8 mouse cellular contexts compared by ENCODE assay signal in genomic region chr15:98699190-98700105, GRCm38 (mm10). TPM values are rescaled to one million over a fixed set of nuclear protein-coding genes. Genes with fewer than 3 reads are reported as not detected.
DNase-seq lines count a peak whose midpoint lies in the region; ATAC-seq and TF ChIP-seq lines count a peak whose summit lies in the region.

No protein-coding gene starts in this region.

- no peaks in the 10 kb centered on the region for H3K79me3 ChIP-seq in C2C12 (ENCODE audit: low read depth)

- peaks cover 11% of the 10 kb centered on the region for H3K27me3 ChIP-seq in C2C12 (ENCODE audit: control insufficient read depth, insufficient read depth, insufficient read length)
- peaks cover 57% of the 10 kb centered on the region for H3K27me3 ChIP-seq in forebrain, embryonic 10.5 days (ENCODE audit: poor library complexity, severe bottlenecking)
- peaks cover 44% of the 10 kb centered on the region for H3K27me3 ChIP-seq in heart, embryonic 15.5 days
- peaks cover 55% of the 10 kb centered on the region for H3K27me3 ChIP-seq in liver, embryonic 13.5 days
- peaks cover 19% of the 10 kb centered on the region for H3K27me3 ChIP-seq in stomach, embryonic 15.5 days (replicated peaks)

- H3K36me3 ChIP-seq in C2C12 (ENCODE audit: control insufficient read depth, insufficient read depth), result no peaks in the 10 kb centered on the region
- H3K36me3 ChIP-seq in forebrain, embryonic 10.5 days (replicated peaks), result no peaks in the 10 kb centered on the region
- H3K36me3 ChIP-seq in heart, embryonic 15.5 days, result no peaks in the 10 kb centered on the region
- no peaks in the 10 kb centered on the region for H3K36me3 ChIP-seq in liver, embryonic 13.5 days
- no peaks in the 10 kb centered on the region for H3K36me3 ChIP-seq in stomach, embryonic 15.5 days

- H3K9ac ChIP-seq in heart, embryonic 15.5 days, result no peak overlapping the region
- H3K9ac ChIP-seq in liver, embryonic 13.5 days, result no peak overlapping the region
- no peak overlapping the region for H3K9ac ChIP-seq in stomach, embryonic 15.5 days

- H3K27ac ChIP-seq in forebrain, embryonic 10.5 days, result peak overlapping the region; percentile 58
- H3K27ac ChIP-seq in heart, embryonic 15.5 days, result no peak overlapping the region
- no peak overlapping the region for H3K27ac ChIP-seq in liver, embryonic 13.5 days
- H3K27ac ChIP-seq in stomach, embryonic 15.5 days, result no peak overlapping the region

- whole genome bisulfite sequencing in forebrain, embryonic 10.5 days, result 6% methylated on average over 40 of the region's 40 CpGs
- WGBS in heart, embryonic 15.5 days, result 7% methylated on average over 40 of the region's 40 CpGs
- WGBS in liver, embryonic 13.5 days (ENCODE audit: insufficient replicate concordance), result 7% methylated on average over 40 of the region's 40 CpGs
- 5% methylated on average over 40 of the region's 40 CpGs for WGBS in stomach, embryonic 15.5 days

- H3K4me2 ChIP-seq in heart, embryonic 15.5 days, result peak overlapping the region; percentile 71
- peak overlapping the region; percentile 47; the same call in 1 of the 2 replicates for H3K4me2 ChIP-seq in liver, embryonic 13.5 days
- peak overlapping the region; percentile 68 for H3K4me2 ChIP-seq in stomach, embryonic 15.5 days

- peak; percentile 91 for DNase-seq in brain, embryonic 14.5 days (ENCODE audit: low read depth)
- peak; percentile 87 for DNase-seq in forebrain, embryonic 10.5 days (ENCODE audit: extremely low spot score, low spot score)
- DNase-seq in kidney, postnatal 25 days, result peak; percentile 89 to 93
- DNase-seq in liver, embryonic 13.5 days, result peak; percentile 60
- DNase-seq in neural tube, embryonic 10.5 days (ENCODE audit: extremely low spot score, low spot score), result peak; percentile 94

- TF ChIP-seq CTCF in C2C12 (IDR thresholded peaks at IDR 0.05; ENCODE audit: control insufficient read depth, insufficient read depth, insufficient read length), result peak; percentile 99
- peak; percentile 91 for TF ChIP-seq CTCF in brain, embryonic 14.5 days (IDR thresholded peaks at IDR 0.05; ENCODE audit: borderline replicate concordance, extremely low read depth, insufficient read depth, insufficient read length)

- no peaks in the 10 kb centered on the region for H3K79me2 ChIP-seq in C2C12 (ENCODE audit: control insufficient read depth, insufficient read depth)

- peak overlapping the region; percentile 62 for H3ac ChIP-seq in C2C12 (ENCODE audit: control insufficient read depth, insufficient read length, low read depth)

- H3K9me3 ChIP-seq in forebrain, embryonic 10.5 days, result no peaks in the 10 kb centered on the region
- H3K9me3 ChIP-seq in heart, embryonic 15.5 days (replicated peaks), result no peaks in the 10 kb centered on the region
- H3K9me3 ChIP-seq in liver, embryonic 13.5 days (replicated peaks), result no peaks in the 10 kb centered on the region
- no peaks in the 10 kb centered on the region for H3K9me3 ChIP-seq in stomach, embryonic 15.5 days

- peak; percentile 74 for ATAC-seq in heart, embryonic 15.5 days (replicated peaks; ENCODE audit: insufficient number of reproducible peaks, insufficient read depth, low FRiP score, low read depth)
- ATAC-seq in liver, embryonic 13.5 days (ENCODE audit: low read depth), result peak; percentile 57; the same call in 1 of the 2 replicates
- ATAC-seq in stomach, embryonic 15.5 days (ENCODE audit: insufficient read depth, low FRiP score, low read depth), result peak; percentile 73

- H3K4me3 ChIP-seq in C2C12 (ENCODE audit: insufficient read depth, poor library complexity, severe bottlenecking), result no peak overlapping the region
- peak overlapping the region; percentile 50 for H3K4me3 ChIP-seq in forebrain, embryonic 10.5 days
- peak overlapping the region; percentile 44 for H3K4me3 ChIP-seq in heart, embryonic 15.5 days
- H3K4me3 ChIP-seq in liver, embryonic 13.5 days (replicated peaks), result peak overlapping the region; percentile 21; the same call in 1 of the 2 replicates
- peak overlapping the region; percentile 23 for H3K4me3 ChIP-seq in stomach, embryonic 15.5 days (replicated peaks)

- H3K4me1 ChIP-seq in forebrain, embryonic 10.5 days, result peaks cover 9% of the 10 kb centered on the region
- peaks cover 11% of the 10 kb centered on the region for H3K4me1 ChIP-seq in heart, embryonic 15.5 days (replicated peaks)
- H3K4me1 ChIP-seq in liver, embryonic 13.5 days (replicated peaks), result peaks cover 10% of the 10 kb centered on the region
- H3K4me1 ChIP-seq in stomach, embryonic 15.5 days, result peaks cover 6% of the 10 kb centered on the region; the same call in 1 of the 2 replicates

- no peak for TF ChIP-seq POLR2A in brain, embryonic 14.5 days (IDR thresholded peaks at IDR 0.05; ENCODE audit: borderline replicate concordance, extremely low read depth, insufficient read depth, insufficient read length, poor library complexity, severe bottlenecking)

TF ChIP-seq in C2C12, 6 proteins besides CTCF, POLR2A, EP300 and RAD21:
- TF ChIP-seq MYOD1 (IDR thresholded peaks at IDR 0.05; ENCODE audit: control insufficient read depth, insufficient read length, low read depth) (peak; percentile 14), MAX (IDR thresholded peaks at IDR 0.05) (no peak)

RNA-seq across cellular contexts. Expression of gene Ccdc65, which starts 8.6 kb away (rescaled TPM):
- polyA plus RNA-seq in C2C12 (2012; fragmentation: generic; extraction: Trizol), result 0.48 TPM
- polyA plus RNA-seq in brain, embryonic 14.5 days (2012; rRNA removed), result 1.7 and 3.2 TPM in 2 replicates
- 0.86 and 0.90 TPM in 2 replicates for polyA plus RNA-seq in forebrain, embryonic 10.5 days (2016; fragmentation: Nextera tagmentation; extraction: Ambion mirVana)
- polyA plus RNA-seq in heart, embryonic 15.5 days (2015; fragmentation: Nextera tagmentation; extraction: Ambion mirVana), result 0.87 and 1.0 TPM in 2 replicates
- polyA plus RNA-seq in liver, embryonic 13.5 days (2015; fragmentation: Nextera tagmentation; extraction: Ambion mirVana), result 0.06 TPM in 1 of 2 replicates, not detected in the other
- 0.84 and 1.1 TPM in 2 replicates for polyA plus RNA-seq in stomach, embryonic 15.5 days (2015; fragmentation: Nextera tagmentation; extraction: Ambion mirVana)

RNA-seq across cellular contexts. Expression of gene Rnd1, which starts 22.2 kb away (rescaled TPM):
- polyA plus RNA-seq in C2C12 (2012; fragmentation: generic; extraction: Trizol), result 10.5 TPM
- 13.7 and 14.0 TPM in 2 replicates for polyA plus RNA-seq in brain, embryonic 14.5 days (2012; rRNA removed)
- 1.8 and 2.2 TPM in 2 replicates for polyA plus RNA-seq in forebrain, embryonic 10.5 days (2016; fragmentation: Nextera tagmentation; extraction: Ambion mirVana)
- polyA plus RNA-seq in heart, embryonic 15.5 days (2015; fragmentation: Nextera tagmentation; extraction: Ambion mirVana), result 1.1 and 1.2 TPM in 2 replicates
- 0.35 and 0.37 TPM in 2 replicates for polyA plus RNA-seq in liver, embryonic 13.5 days (2015; fragmentation: Nextera tagmentation; extraction: Ambion mirVana)
- 1.3 and 1.4 TPM in 2 replicates for polyA plus RNA-seq in stomach, embryonic 15.5 days (2015; fragmentation: Nextera tagmentation; extraction: Ambion mirVana)

RNA-seq across cellular contexts. Expression of gene Fkbp11, which starts 28.6 kb away (rescaled TPM):
- polyA plus RNA-seq in C2C12 (2012; fragmentation: generic; extraction: Trizol), result 103 TPM
- polyA plus RNA-seq in brain, embryonic 14.5 days (2012; rRNA removed), result 4.7 and 5.9 TPM in 2 replicates
- 16.7 and 17.1 TPM in 2 replicates for polyA plus RNA-seq in forebrain, embryonic 10.5 days (2016; fragmentation: Nextera tagmentation; extraction: Ambion mirVana)
- polyA plus RNA-seq in heart, embryonic 15.5 days (2015; fragmentation: Nextera tagmentation; extraction: Ambion mirVana), result 20.9 and 26.6 TPM in 2 replicates
- polyA plus RNA-seq in liver, embryonic 13.5 days (2015; fragmentation: Nextera tagmentation; extraction: Ambion mirVana), result 91.3 and 91.7 TPM in 2 replicates
- polyA plus RNA-seq in stomach, embryonic 15.5 days (2015; fragmentation: Nextera tagmentation; extraction: Ambion mirVana), result 112 and 123 TPM in 2 replicates

RNA-seq across cellular contexts. Expression of gene Ddx23, which starts 36.8 kb away (rescaled TPM):
- 140 TPM for polyA plus RNA-seq in C2C12 (2012; fragmentation: generic; extraction: Trizol)
- polyA plus RNA-seq in brain, embryonic 14.5 days (2012; rRNA removed), result 38.9 and 55.6 TPM in 2 replicates
- polyA plus RNA-seq in forebrain, embryonic 10.5 days (2016; fragmentation: Nextera tagmentation; extraction: Ambion mirVana), result 27.3 and 28.5 TPM in 2 replicates
- 16.1 and 17.8 TPM in 2 replicates for polyA plus RNA-seq in heart, embryonic 15.5 days (2015; fragmentation: Nextera tagmentation; extraction: Ambion mirVana)
- polyA plus RNA-seq in liver, embryonic 13.5 days (2015; fragmentation: Nextera tagmentation; extraction: Ambion mirVana), result 14.7 and 15.5 TPM in 2 replicates
- polyA plus RNA-seq in stomach, embryonic 15.5 days (2015; fragmentation: Nextera tagmentation; extraction: Ambion mirVana), result 22.9 and 26.8 TPM in 2 replicates
